Mouse (Mus musculus) intestine, postnatal 0 days (tissue): ENCODE results near the gene Cdan1. TPM values are rescaled to one million over a fixed set of nuclear protein-coding genes. Genes with fewer than 3 reads are reported as not detected.
A peak's percentile ranks its signal among the peaks of the same experiment; 100 is the strongest.
"Not testable (repeated sequence)": the region's sequence is repeated elsewhere in the genome, so short reads cannot be mapped to it uniquely, and the experiment has no call there.

Source experiments
- ATAC-seq: fragments of 200-750 bp; cut with Nextera tagmentation; 2 replicates; pipeline ENCODE4 v1.8.0; 2017; ENCODE audit warnings: mild to moderate bottlenecking, moderate TSS enrichment, moderate library complexity
- H3K27ac ChIP-seq: fragments of 300-500 bp; sonication (generic); 2 replicates; pipeline ENCODE4 v1.5.1; 2014; ENCODE audit warnings: mild to moderate bottlenecking, low read depth, low read length, moderate library complexity
- H3K27me3 ChIP-seq: fragments of 300-500 bp; sonication (generic); replicated peaks from 2 replicates; pipeline ENCODE4 v1.6.1; 2014; ENCODE audit warnings: low read length, mixed read lengths; ENCODE audit not compliant: control insufficient read depth, insufficient read depth
- H3K36me3 ChIP-seq: fragments of 300-500 bp; sonication (generic); 2 replicates; pipeline ENCODE4 v1.6.1; 2014; ENCODE audit warnings: mild to moderate bottlenecking, moderate library complexity; ENCODE audit not compliant: control insufficient read depth, insufficient read depth
- H3K4me1 ChIP-seq: fragments of 300-500 bp; sonication (generic); replicated peaks from 2 replicates; pipeline ENCODE4 v1.6.1; 2014; ENCODE audit warnings: antibody characterized with exemption, low read length, mixed read lengths; ENCODE audit not compliant: control insufficient read depth, insufficient read depth
- H3K4me2 ChIP-seq: fragments of 300-500 bp; sonication (generic); replicated peaks from 2 replicates; pipeline ENCODE4 v1.6.1; 2014; ENCODE audit warnings: low read depth, mild to moderate bottlenecking, moderate library complexity
- H3K4me3 ChIP-seq: fragments of 300-500 bp; sonication (generic); 2 replicates; pipeline ENCODE4 v1.5.1; 2014; ENCODE audit warnings: low read depth, low read length
- H3K9ac ChIP-seq: fragments of 300-500 bp; sonication (generic); 2 replicates; pipeline ENCODE4 v1.6.1; 2014; ENCODE audit warnings: mild to moderate bottlenecking, low read depth, low read length
- H3K9me3 ChIP-seq: fragments of 300-500 bp; sonication (generic); 2 replicates; pipeline ENCODE4 v1.6.1; 2016; ENCODE audit warnings: mixed run types; ENCODE audit not compliant: control insufficient read depth
- CTCF ChIP-seq: sonication (generic); IDR thresholded peaks from 2 replicates; pipeline ENCODE4 v1.5.1; 2016; ENCODE audit warnings: low read depth, mild to moderate bottlenecking, control low read depth, antibody characterized with exemption, moderate library complexity
- WGBS: fragments of 180-500 bp; shearing (Covaris S2); extraction: QIAGEN DNeasy Blood & Tissue Kit; methylation state at CpG from one replicate; pipeline ENCODE4 v1.1.7; 2014; 5-methylcytosine and 5-hydroxymethylcytosine counted together
- polyA plus RNA-seq: library from polyadenylated mRNA; unstranded; fragments of >200 nt; fragmentation: Nextera tagmentation; extraction: Ambion mirVana; gene quantifications from 2 replicates; pipeline ENCODE4 v1.2.1, GENCODE M21; 2015

Gene Cdan1
- polyA plus RNA-seq, 1 experiment from 2014 or later = 1.9 TPM

GRCm38 (mm10) chr2:120697767-120698166 lies 152.2 kb downstream of the Cdan1 start:
- no peaks in the 10 kb centered on the region for H3K9me3 ChIP-seq
- H3K4me1 ChIP-seq = no peaks in the 10 kb centered on the region
- H3K27me3 ChIP-seq = no peaks in the 10 kb centered on the region
- WGBS = 83% methylated on average over 5 of the region's 5 CpGs
- H3K27ac ChIP-seq = no peak overlapping the region
- peaks cover 4% of the 10 kb centered on the region; the same call in 1 of the 2 replicates for H3K36me3 ChIP-seq
- no peak overlapping the region for H3K4me3 ChIP-seq
- TF ChIP-seq CTCF = no peak
- H3K9ac ChIP-seq = no peak overlapping the region
- no peak overlapping the region for H3K4me2 ChIP-seq
- ATAC-seq = no peak

DNA sequence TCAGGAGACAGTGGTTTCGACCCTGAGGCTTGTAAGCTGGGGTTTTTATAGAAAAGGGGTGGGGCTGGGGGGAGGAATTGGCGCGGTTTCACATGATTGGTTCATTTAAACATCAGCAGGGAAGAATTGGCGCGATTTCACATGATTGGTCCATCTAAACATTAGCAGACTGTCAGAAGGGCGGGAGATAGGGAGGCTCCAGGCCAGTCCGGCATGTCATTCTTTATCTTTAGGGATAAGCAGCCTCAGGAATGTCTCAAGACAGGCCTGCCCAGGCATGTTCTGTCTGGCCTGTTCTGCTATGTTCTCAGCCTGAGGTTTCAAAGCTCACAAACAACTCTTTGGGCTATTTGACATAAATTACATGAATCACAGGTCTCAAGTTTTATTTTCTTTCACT lies 168.8 kb downstream of the Cdan1 start:
- not testable (repeated sequence) for H3K27ac ChIP-seq, ATAC-seq, H3K27me3 ChIP-seq, H3K9ac ChIP-seq, H3K4me2 ChIP-seq, H3K4me3 ChIP-seq, H3K4me1 ChIP-seq, H3K9me3 ChIP-seq
- H3K36me3 ChIP-seq = peaks cover 12% of the 10 kb centered on the region; the same call in 1 of the 2 replicates
- 88% methylated on average over 7 of the region's 7 CpGs for WGBS

DNA sequence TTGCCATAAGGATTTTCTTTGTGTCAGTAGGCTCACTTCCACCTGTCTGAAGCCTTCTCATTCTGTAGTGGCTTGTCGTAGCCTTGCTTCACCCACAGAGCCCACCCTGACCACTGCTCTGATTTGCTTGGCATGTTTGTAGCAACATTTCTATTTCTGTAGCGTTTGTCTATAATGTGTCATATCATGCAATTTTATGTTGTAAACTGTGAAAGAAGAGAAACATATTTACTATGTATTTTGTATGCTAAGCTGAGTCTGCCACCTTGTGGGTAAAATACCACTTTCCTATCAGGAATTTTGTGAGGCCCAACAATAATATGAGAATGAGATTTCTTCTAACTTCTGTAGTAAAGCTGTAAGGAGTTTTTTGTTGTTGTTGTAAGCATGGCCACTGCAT lies 179.7 kb downstream of the Cdan1 start:
- Histone ChIP-seq H3K36me3 (no peaks in the 10 kb centered on the region), H3K4me2 (no peak overlapping the region), H3K9ac (no peak overlapping the region), H3K27ac (no peak overlapping the region), H3K9me3 (no peaks in the 10 kb centered on the region), H3K4me3 (no peak overlapping the region), H3K4me1 (no peaks in the 10 kb centered on the region), H3K27me3 (no peaks in the 10 kb centered on the region)
- WGBS = 68% methylated on average over 2 of the region's 2 CpGs
- TF ChIP-seq CTCF = peak; percentile 68
- no peak for ATAC-seq

GRCm38 (mm10) chr2:120667446-120667845 lies 182.5 kb downstream of the Cdan1 start:
- no peaks in the 10 kb centered on the region for H3K36me3 ChIP-seq
- no peaks in the 10 kb centered on the region for H3K27me3 ChIP-seq
- no peak overlapping the region for H3K9ac ChIP-seq
- 89% methylated on average over 2 of the region's 2 CpGs for WGBS
- no peak overlapping the region for H3K4me2 ChIP-seq
- no peak for ATAC-seq
- no peak overlapping the region for H3K4me3 ChIP-seq
- no peaks in the 10 kb centered on the region for H3K9me3 ChIP-seq
- no peak overlapping the region for H3K27ac ChIP-seq
- no peaks in the 10 kb centered on the region for H3K4me1 ChIP-seq
- TF ChIP-seq CTCF = no peak

Other genes starting within 250 kb of the Cdan1 start
- gene Haus2, start 240.7 kb downstream of the Cdan1 start, polyA plus RNA-seq = 11.1 and 11.6 TPM in 2 replicates
- 23.6 and 24.7 TPM in 2 replicates for gene Lrrc57, start 240.6 kb downstream of the Cdan1 start, polyA plus RNA-seq
- 1.6 and 2.4 TPM in 2 replicates for gene Stard9, start 221.0 kb downstream of the Cdan1 start, polyA plus RNA-seq
- gene Ttbk2, start 476 bp upstream of the Cdan1 start, polyA plus RNA-seq = 2.0 and 2.3 TPM in 2 replicates
- gene Ubr1, start 120.6 kb upstream of the Cdan1 start, polyA plus RNA-seq = 6.5 and 7.1 TPM in 2 replicates
- gene Tmem62, start 126.9 kb upstream of the Cdan1 start, polyA plus RNA-seq = 13.7 and 14.8 TPM in 2 replicates
- 40.5 and 42.0 TPM in 2 replicates for gene Ccndbp1, start 158.3 kb upstream of the Cdan1 start, polyA plus RNA-seq
- 0.47 and 0.50 TPM in 2 replicates for gene Epb42, start 186.9 kb upstream of the Cdan1 start, polyA plus RNA-seq
- gene Tgm5, start 235.7 kb upstream of the Cdan1 start, polyA plus RNA-seq = 0.07 and 0.09 TPM in 2 replicates